Mouse (Mus musculus): ENCODE data around the gene Hist1h2ba.
A peak's percentile ranks its signal among the peaks of the same experiment; 100 is the strongest.

The Hist1h2ba gene

GRCm38 (mm10) chr13:23933421-23934210 lies at the start of gene Hist1h2ba:
Hist1h2ba (minus strand) TSS chr13:23934156.
- DNase-seq (ENCODE audit: low spot score in 2 of 2) = no peak

GRCm38 (mm10) chr13:23972271-23972670 lies 38.3 kb upstream of the Hist1h2ba start:
- DNase-seq (ENCODE audit: low spot score in 2 of 2) = no peak

GRCm38 (mm10) chr13:23971870-23972269 lies 37.9 kb upstream of the Hist1h2ba start:
- DNase-seq (ENCODE audit: low spot score in 2 of 2) = no peak

- DNase-seq (ENCODE audit: low spot score in 2 of 2) = no peak
Observed at GRCm38 (mm10) chr13:23964909-23965308, 31.0 kb upstream of the Hist1h2ba start.

- DNase-seq (ENCODE audit: low spot score in 2 of 2) = no peak
Observed at GRCm38 (mm10) chr13:23959776-23960175, 25.8 kb upstream of the Hist1h2ba start.

GRCm38 (mm10) chr13:23950928-23951327 lies 17.0 kb upstream of the Hist1h2ba start:
- DNase-seq (ENCODE audit: low spot score in 2 of 2) = no peak

- DNase-seq (ENCODE audit: low spot score in 2 of 2) = no peak
Observed at GRCm38 (mm10) chr13:23949484-23950246, 15.7 kb upstream of the Hist1h2ba start.

GRCm38 (mm10) chr13:23946254-23946653 lies 12.3 kb upstream of the Hist1h2ba start:
- DNase-seq (ENCODE audit: low spot score in 2 of 2) = no peak

GRCm38 (mm10) chr13:23942861-23943260 lies 8.9 kb upstream of the Hist1h2ba start:
- no peak for DNase-seq (ENCODE audit: low spot score in 2 of 2)

GRCm38 (mm10) chr13:23940291-23940690 lies 6.3 kb upstream of the Hist1h2ba start:
- no peak for DNase-seq (ENCODE audit: low spot score in 2 of 2)

GRCm38 (mm10) chr13:23938699-23939098 lies 4.7 kb upstream of the Hist1h2ba start:
- peak; percentile 19 to 26 for DNase-seq (ENCODE audit: low spot score in 2 of 2)

- no peak for DNase-seq (ENCODE audit: low spot score in 2 of 2)
Observed at GRCm38 (mm10) chr13:23934211-23934520, 210 bp upstream of the Hist1h2ba start, which contains the start of gene Hist1h2aa. Hist1h2aa (plus strand) TSS chr13:23934462.

GRCm38 (mm10) chr13:23930904-23931303 lies 3.1 kb downstream of the Hist1h2ba start:
- DNase-seq (ENCODE audit: low spot score in 2 of 2) = no peak

GRCm38 (mm10) chr13:23930461-23930860 lies 3.5 kb downstream of the Hist1h2ba start:
- no peak for DNase-seq (ENCODE audit: low spot score in 2 of 2)

GRCm38 (mm10) chr13:23928637-23929036 lies 5.3 kb downstream of the Hist1h2ba start:
- peak in 1 of 2 experiments; percentile 3 for DNase-seq (ENCODE audit: low spot score in 2 of 2)

GRCm38 (mm10) chr13:23925792-23926191 lies 8.2 kb downstream of the Hist1h2ba start:
- DNase-seq (ENCODE audit: low spot score in 2 of 2) = no peak

GRCm38 (mm10) chr13:23917674-23918073 lies 16.3 kb downstream of the Hist1h2ba start:
- no peak for DNase-seq (ENCODE audit: low spot score in 2 of 2)

GRCm38 (mm10) chr13:23916132-23916531 lies 17.8 kb downstream of the Hist1h2ba start:
- no peak for DNase-seq (ENCODE audit: low spot score in 2 of 2)

GRCm38 (mm10) chr13:23914376-23915167 lies 19.4 kb downstream of the Hist1h2ba start, which contains the start of gene Slc17a4:
Slc17a4 (minus strand) TSS chr13:23915009.
- no peak for DNase-seq (ENCODE audit: low spot score in 2 of 2)

- no peak for DNase-seq (ENCODE audit: low spot score in 2 of 2)
Observed at GRCm38 (mm10) chr13:23913791-23914306, 20.1 kb downstream of the Hist1h2ba start.

GRCm38 (mm10) chr13:23911335-23911734 lies 22.6 kb downstream of the Hist1h2ba start:
- no peak for DNase-seq (ENCODE audit: low spot score in 2 of 2)

GRCm38 (mm10) chr13:23910121-23910520 lies 23.8 kb downstream of the Hist1h2ba start:
- DNase-seq (ENCODE audit: low spot score in 2 of 2) = no peak

Measured in frontal cortex, postnatal 36 days (tissue).